Mouse (Mus musculus) limb, embryonic 11.5 days (tissue): ENCODE results near the gene Trp53tg5. TPM values are rescaled to one million over a fixed set of nuclear protein-coding genes. Genes with fewer than 3 reads are reported as not detected.

Experiments
- ATAC-seq: fragments of 200-750 bp; cut with Nextera tagmentation; 2 replicates; pipeline ENCODE4 v1.8.0; 2017; ENCODE audit warnings: low read depth; ENCODE audit not compliant: insufficient number of reproducible peaks, low FRiP score, low TSS enrichment
- DNase-seq: peaks from one replicate; pipeline ENCODE4 v3.0.0-alpha.2; 2015; ENCODE audit warnings: low spot score
- H3K27ac ChIP-seq: fragments of 300-500 bp; sonication (generic); replicated peaks from 2 replicates; pipeline ENCODE4 v1.5.1; 2014; ENCODE audit warnings: low read depth, mild to moderate bottlenecking, low read length
- H3K27me3 ChIP-seq: fragments of 300-500 bp; sonication (generic); 2 replicates; pipeline ENCODE4 v1.6.1; 2014; ENCODE audit warnings: mild to moderate bottlenecking, low read length, mixed read lengths; ENCODE audit not compliant: control insufficient read depth, insufficient read depth
- H3K36me3 ChIP-seq: fragments of 300-500 bp; sonication (generic); 2 replicates; pipeline ENCODE4 v1.6.1; 2014; ENCODE audit warnings: mild to moderate bottlenecking, low read length, moderate library complexity, mixed read lengths; ENCODE audit not compliant: control insufficient read depth, insufficient read depth
- H3K4me1 ChIP-seq: fragments of 300-500 bp; sonication (generic); 2 replicates; pipeline ENCODE4 v1.6.1; 2014; ENCODE audit warnings: low read length, mixed read lengths; ENCODE audit not compliant: control insufficient read depth, insufficient read depth
- H3K4me2 ChIP-seq: fragments of 300-500 bp; sonication (generic); 2 replicates; pipeline ENCODE4 v1.6.1; 2014; ENCODE audit warnings: low read depth, mild to moderate bottlenecking, moderate library complexity; ENCODE audit not compliant: severe bottlenecking
- H3K4me3 ChIP-seq: fragments of 300-500 bp; sonication (generic); 2 replicates; pipeline ENCODE4 v1.5.1; 2014; ENCODE audit warnings: low read depth, low read length
- H3K9ac ChIP-seq: fragments of 300-500 bp; sonication (generic); 2 replicates; pipeline ENCODE4 v1.6.1; 2014; ENCODE audit warnings: mild to moderate bottlenecking, low read length
- H3K9me3 ChIP-seq: fragments of 300-500 bp; sonication (generic); 2 replicates; pipeline ENCODE4 v1.6.1; 2016; ENCODE audit warnings: low read length; ENCODE audit not compliant: control insufficient read depth
- WGBS: fragments of 180-500 bp; shearing (Covaris S2); extraction: QIAGEN DNeasy Blood & Tissue Kit; methylation state at CpG from one replicate; pipeline ENCODE4 v1.1.7; 2014; 5-methylcytosine and 5-hydroxymethylcytosine counted together
- polyA plus RNA-seq: library from polyadenylated mRNA; unstranded; fragments of >200 nt; fragmentation: Nextera tagmentation; extraction: Ambion mirVana; gene quantifications from 2 replicates; pipeline ENCODE4 v1.2.1, GENCODE M21; 2014

The Trp53tg5 gene
- polyA plus RNA-seq, 1 experiment from 2014 or later, result not detected

DNA sequence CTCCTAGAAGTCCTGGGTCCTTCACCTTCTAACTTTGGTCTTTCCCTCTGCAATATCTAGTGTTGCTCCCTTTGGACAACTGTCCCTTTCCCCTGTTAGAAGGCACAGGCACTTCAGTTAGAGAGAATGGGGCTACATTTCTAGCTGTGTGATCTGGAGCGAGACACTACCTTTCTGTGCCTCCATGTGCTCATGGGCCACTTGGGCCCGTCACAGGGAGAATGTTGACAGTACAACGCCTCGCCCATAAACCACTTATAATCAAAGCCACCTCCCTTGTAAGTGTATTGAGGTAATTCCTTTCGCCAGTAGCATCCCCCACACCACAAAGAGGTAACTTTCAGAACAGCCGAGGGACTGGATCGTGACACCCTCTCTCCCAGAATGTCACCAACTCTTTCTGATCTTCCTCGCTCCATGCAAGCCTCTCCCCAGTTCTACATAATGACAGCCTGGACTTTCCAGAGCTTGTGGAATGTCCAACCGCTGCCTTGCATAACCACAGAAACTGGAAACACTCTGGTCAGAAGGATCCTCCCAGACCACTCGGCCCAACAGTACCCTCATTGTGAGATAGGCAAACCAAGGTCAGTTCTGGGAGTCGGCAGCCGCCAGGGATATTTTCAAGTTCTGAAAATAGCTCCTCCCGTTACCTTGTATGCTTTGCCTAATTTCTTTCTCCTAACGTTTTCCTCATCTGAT is 24.0 kb downstream of the Trp53tg5 start:
- DNase-seq (no peak), ATAC-seq (no peak)
- Histone ChIP-seq H3K9me3 (no peaks in the 10 kb centered on the region), H3K4me2 (no peak overlapping the region), H3K36me3 (no peaks in the 10 kb centered on the region), H3K27ac (no peak overlapping the region), H3K27me3 (no peaks in the 10 kb centered on the region), H3K9ac (no peak overlapping the region), H3K4me1 (peaks cover 8% of the 10 kb centered on the region; the same call in 1 of the 2 replicates), H3K4me3 (no peak overlapping the region)
- WGBS, result 84% methylated on average over 14 of the region's 14 CpGs

DNA sequence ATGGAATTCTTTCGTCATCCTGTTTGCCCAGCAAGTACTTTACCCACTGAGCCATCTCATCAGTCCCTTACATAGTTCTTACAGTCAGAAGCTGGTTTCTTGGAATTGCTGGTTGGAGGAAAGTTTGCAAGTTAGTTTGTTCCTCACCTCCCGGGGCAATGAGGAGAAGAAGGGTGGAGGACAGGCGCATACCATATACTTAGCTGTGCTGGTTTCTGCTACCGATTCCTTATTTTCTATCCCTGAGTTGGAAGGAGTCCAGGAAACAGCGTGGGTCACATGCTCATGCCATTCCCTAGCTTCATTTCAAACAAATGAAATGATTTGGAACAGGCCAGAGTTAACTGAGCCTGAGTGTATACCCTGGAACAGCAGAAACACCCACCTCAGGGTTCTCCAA is 24.6 kb downstream of the Trp53tg5 start:
- WGBS, result 82% methylated on average over 5 of the region's 5 CpGs
- no peak overlapping the region for H3K4me3 ChIP-seq
- H3K4me1 ChIP-seq, result peaks cover 8% of the 10 kb centered on the region; the same call in 1 of the 2 replicates
- ATAC-seq (no peak), DNase-seq (no peak)
- H3K4me2 ChIP-seq, result no peak overlapping the region
- H3K9me3 ChIP-seq, result no peaks in the 10 kb centered on the region
- no peak overlapping the region for H3K9ac ChIP-seq
- no peaks in the 10 kb centered on the region for H3K36me3 ChIP-seq
- no peak overlapping the region for H3K27ac ChIP-seq
- no peaks in the 10 kb centered on the region for H3K27me3 ChIP-seq

DNA sequence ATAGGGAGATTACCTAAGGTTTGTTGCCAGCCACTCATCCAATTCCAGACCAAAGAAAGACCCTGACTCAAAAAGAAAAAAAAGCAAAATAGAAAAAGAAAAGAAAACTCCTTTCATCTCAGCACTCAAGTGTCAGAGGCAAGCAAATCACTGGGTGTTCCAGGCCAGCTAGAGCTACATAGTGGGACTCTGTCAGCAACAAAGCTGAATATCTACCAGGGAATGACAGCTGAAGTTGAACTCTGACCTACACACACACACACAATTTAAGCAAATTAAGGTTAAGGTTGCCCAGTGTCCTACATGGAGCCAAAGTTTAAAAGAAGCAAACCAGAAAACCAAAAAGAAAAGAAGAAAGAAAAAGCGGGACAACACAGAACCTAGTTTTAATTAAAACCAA is 25.4 kb downstream of the Trp53tg5 start:
- Histone ChIP-seq H3K4me2 (no peak overlapping the region), H3K4me1 (peaks cover 8% of the 10 kb centered on the region; the same call in 1 of the 2 replicates), H3K36me3 (no peaks in the 10 kb centered on the region), H3K27ac (no peak overlapping the region), H3K27me3 (no peaks in the 10 kb centered on the region), H3K4me3 (no peak overlapping the region), H3K9me3 (no peaks in the 10 kb centered on the region), H3K9ac (no peak overlapping the region)
- no peak for DNase-seq
- 92% methylated on average over 1 of the region's 1 CpGs for WGBS
- ATAC-seq, result no peak

DNA sequence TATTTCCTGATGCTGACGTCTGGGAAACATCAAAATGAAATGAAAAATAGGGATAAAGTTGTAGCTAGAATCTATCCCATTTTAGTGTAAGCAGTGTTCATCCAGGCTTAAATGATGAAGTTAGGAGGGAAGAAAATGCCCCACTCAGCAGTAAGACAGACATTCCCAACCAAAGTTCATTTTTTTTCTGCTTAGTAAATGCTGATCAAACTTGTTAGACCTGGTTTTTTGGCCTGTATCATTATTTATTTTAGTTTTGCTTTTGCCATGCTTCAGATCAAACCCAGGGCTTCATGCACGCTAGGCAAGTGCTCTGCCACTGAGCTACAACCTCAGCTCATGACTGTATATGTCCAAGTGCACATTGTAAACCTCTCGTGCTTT is 27.4 kb downstream of the Trp53tg5 start:
- Histone ChIP-seq H3K27ac (no peak overlapping the region), H3K4me2 (no peak overlapping the region), H3K9ac (no peak overlapping the region), H3K4me3 (no peak overlapping the region), H3K9me3 (no peaks in the 10 kb centered on the region), H3K4me1 (peaks cover 8% of the 10 kb centered on the region; the same call in 1 of the 2 replicates), H3K27me3 (peaks cover 2% of the 10 kb centered on the region; the same call in 1 of the 2 replicates), H3K36me3 (no peaks in the 10 kb centered on the region)
- ATAC-seq, result no peak
- WGBS, result 80% methylated on average over 3 of the region's 3 CpGs
- DNase-seq, result no peak

DNA sequence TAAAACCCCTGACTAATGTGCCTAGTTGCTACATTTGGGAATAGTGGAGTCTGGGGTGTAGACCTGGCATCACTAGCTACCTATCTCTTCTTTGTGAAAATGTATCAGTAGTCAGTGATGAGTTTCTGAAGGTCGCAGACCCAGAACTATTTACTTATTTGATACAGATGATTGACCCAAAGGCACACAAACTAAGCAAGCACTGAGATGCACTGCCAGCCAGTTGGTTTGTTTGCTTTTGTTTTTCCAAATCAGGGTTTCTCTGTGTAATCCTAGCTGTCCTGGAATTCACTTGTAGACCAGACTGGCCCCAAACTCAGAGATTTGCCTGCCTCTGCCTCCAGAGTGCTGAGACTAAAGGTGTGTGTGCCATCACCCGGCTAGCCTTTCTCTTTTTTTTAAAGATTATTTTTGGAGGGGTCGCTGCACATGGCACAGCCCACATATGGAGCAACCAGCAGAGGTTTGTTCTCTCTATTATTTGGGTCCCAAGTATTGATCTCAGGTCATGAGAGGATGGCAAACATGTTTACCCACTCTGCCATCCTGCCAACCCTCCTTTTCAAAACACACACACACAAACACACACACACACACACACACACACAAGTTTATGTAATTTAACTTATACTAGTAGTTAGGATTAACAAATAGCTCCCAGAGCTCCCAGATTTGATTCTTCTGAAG is 28.0 kb downstream of the Trp53tg5 start:
- no peak overlapping the region for H3K4me3 ChIP-seq
- no peak for DNase-seq
- H3K9me3 ChIP-seq, result no peaks in the 10 kb centered on the region
- H3K36me3 ChIP-seq, result no peaks in the 10 kb centered on the region
- ATAC-seq, result no peak
- H3K4me2 ChIP-seq, result no peak overlapping the region
- peaks cover 2% of the 10 kb centered on the region; the same call in 1 of the 2 replicates for H3K27me3 ChIP-seq
- H3K27ac ChIP-seq, result no peak overlapping the region
- peaks cover 9% of the 10 kb centered on the region; the same call in 1 of the 2 replicates for H3K4me1 ChIP-seq
- no peak overlapping the region for H3K9ac ChIP-seq
- 85% methylated on average over 3 of the region's 3 CpGs for WGBS

DNA sequence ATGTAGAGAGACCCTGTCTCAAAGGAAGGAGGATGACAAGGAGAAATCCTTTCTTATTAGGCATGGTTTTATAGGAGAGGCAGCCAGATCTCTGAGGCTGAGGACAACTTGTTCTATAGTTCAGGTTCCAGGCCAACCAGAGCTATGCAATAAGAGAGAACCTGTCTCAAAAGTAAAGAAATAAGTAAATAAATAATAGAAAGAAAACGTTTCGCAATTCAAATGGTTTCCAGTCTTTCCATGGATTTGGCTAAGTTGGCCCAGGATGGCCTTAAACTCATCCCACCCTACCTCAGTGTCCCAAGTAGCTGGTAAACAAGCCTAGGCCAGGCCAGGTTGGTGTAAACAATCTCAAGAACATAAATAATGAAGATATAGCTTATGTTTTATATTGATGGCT is 28.8 kb downstream of the Trp53tg5 start:
- no peaks in the 10 kb centered on the region for H3K9me3 ChIP-seq
- H3K4me3 ChIP-seq, result no peak overlapping the region
- H3K27ac ChIP-seq, result no peak overlapping the region
- ATAC-seq, result no peak
- no peak for DNase-seq
- H3K4me2 ChIP-seq, result no peak overlapping the region
- WGBS, result 88% methylated on average over 2 of the region's 2 CpGs
- no peaks in the 10 kb centered on the region for H3K36me3 ChIP-seq
- H3K9ac ChIP-seq, result no peak overlapping the region
- H3K4me1 ChIP-seq, result peaks cover 11% of the 10 kb centered on the region
- peaks cover 2% of the 10 kb centered on the region; the same call in 1 of the 2 replicates for H3K27me3 ChIP-seq

DNA sequence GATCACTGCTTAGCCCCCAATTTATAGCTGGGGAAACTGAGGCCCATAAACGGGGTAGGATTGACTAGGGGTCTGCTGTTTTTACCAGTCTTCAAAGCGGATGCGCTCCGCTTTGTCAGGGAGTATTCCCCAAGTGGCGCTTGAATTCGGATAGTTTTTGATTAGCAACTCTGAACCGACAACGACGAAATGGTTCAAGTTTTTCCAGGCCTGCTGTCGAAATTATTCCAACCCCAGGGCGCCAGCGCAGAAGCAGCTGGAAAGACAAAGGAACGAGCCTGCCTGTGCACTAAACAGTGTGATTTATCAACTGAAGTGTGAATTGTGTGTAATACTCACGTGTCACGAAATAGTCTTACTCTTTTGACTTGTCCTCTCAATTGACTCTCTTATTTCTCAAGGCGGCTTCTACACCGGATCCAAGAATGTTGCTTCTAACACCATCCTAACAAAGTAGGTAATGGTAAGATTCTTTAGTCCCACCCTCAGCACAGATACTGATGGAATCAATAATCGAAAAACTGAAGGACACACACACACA is 30.0 kb downstream of the Trp53tg5 start, which contains the start of gene Sdc4:
Gene Sdc4 (minus strand): TSS at position 428 of the 541 bp plus-strand sequence.
- H3K27ac ChIP-seq, result no peak within 1 kb of the TSS
- H3K9ac ChIP-seq, result peak within 1 kb of the TSS; percentile 78
- no peak for DNase-seq
- H3K4me3 ChIP-seq, result peak within 1 kb of the TSS; percentile 61
- ATAC-seq, result no peak
- peaks cover 11% of the 10 kb centered on the region for H3K4me1 ChIP-seq
- 8% methylated on average over 18 of the region's 18 CpGs for WGBS
- no peaks in the 10 kb centered on the region for H3K36me3 ChIP-seq
- peaks cover 2% of the 10 kb centered on the region; the same call in 1 of the 2 replicates for H3K27me3 ChIP-seq
- no peaks in the 10 kb centered on the region for H3K9me3 ChIP-seq
- H3K4me2 ChIP-seq, result peak within 1 kb of the TSS; percentile 92

DNA sequence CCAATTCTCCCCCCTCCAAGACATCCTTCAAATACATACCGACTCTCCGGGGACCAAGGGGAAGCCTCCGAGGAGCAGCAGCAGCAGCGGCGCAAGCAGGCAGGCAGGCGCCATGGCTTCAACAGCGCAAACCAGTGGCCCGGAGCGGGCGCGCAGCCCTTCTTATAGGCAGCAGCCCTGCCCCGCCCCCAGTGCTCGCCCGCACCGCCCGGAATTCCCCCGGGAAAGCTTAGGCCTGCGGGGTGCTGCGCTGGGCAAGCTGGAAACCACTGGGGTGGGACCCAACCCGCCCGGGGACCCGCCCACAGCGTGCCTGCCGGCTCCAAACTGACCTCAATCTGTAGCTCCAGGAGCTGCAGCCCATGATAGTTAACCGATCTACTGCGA is 30.5 kb downstream of the Trp53tg5 start:
- peaks cover 11% of the 10 kb centered on the region for H3K4me1 ChIP-seq
- no peaks in the 10 kb centered on the region for H3K36me3 ChIP-seq
- H3K27me3 ChIP-seq, result peaks cover 2% of the 10 kb centered on the region; the same call in 1 of the 2 replicates
- WGBS, result under 1% methylated on average over 26 of the region's 26 CpGs
- H3K9me3 ChIP-seq, result no peaks in the 10 kb centered on the region
- no peak overlapping the region for H3K27ac ChIP-seq
- ATAC-seq (peak; percentile 85), DNase-seq (peak; percentile 88)
- peak overlapping the region; percentile 78 for H3K9ac ChIP-seq
- H3K4me3 ChIP-seq, result peak overlapping the region; percentile 61
- peak overlapping the region; percentile 92 for H3K4me2 ChIP-seq
